Mouse (Mus musculus): ENCODE data around the gene Olfr1216. TPM values are rescaled to one million over a fixed set of nuclear protein-coding genes. Genes with fewer than 3 reads are reported as not detected.
"Not testable (repeated sequence)": the region's sequence is repeated elsewhere in the genome, so short reads cannot be mapped to it uniquely, and the experiment has no call there.

Olfr1216 gene
- polyA plus RNA-seq (2015; fragmentation: Nextera tagmentation; extraction: Ambion mirVana) = not detected in 2 replicates

DNA sequence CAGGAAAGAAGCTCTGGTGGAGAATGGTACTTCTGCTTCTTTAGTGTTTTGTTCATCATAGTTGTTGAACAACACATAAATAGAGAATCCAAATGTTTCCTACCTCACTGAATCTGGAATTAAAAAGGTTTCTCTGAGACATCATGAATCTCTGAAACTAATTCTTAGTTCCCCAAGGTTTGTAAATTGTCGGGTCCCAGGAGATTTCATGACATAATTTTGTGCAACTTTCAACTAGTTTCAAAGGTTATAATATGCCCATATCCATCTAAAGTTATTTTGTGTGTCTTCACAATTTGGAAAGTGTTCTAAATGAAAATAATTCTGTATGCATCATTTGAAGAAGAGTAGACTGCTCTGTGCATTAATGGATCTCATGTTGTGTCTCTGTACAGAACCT lies at the start of gene Olfr1216:
Gene Olfr1216, minus strand, starts transcription at position 101 of the 400 bp plus-strand sequence.
- no peak for TF ChIP-seq EP300 (IDR thresholded peaks at IDR 0.05; ENCODE audit: low read depth)
- no peak for TF ChIP-seq CTCF (IDR thresholded peaks at IDR 0.05; ENCODE audit: low read depth)
- H3K4me3 ChIP-seq (ENCODE audit: low read depth, low read length) = no peak within 1 kb of the TSS
- H3K36me3 ChIP-seq (replicated peaks; ENCODE audit: insufficient read depth, low read length) = no peaks in the 10 kb centered on the region
- no peak within 1 kb of the TSS for H3K4me2 ChIP-seq (ENCODE audit: low read depth, low read length)
- no peak for DNase-seq
- WGBS (ENCODE audit: insufficient replicate concordance) = 68% methylated on average over 1 of the region's 1 CpGs
- H3K9ac ChIP-seq (replicated peaks) = no peak within 1 kb of the TSS
- H3K27ac ChIP-seq (ENCODE audit: low read depth) = no peak within 1 kb of the TSS
- no peaks in the 10 kb centered on the region for H3K4me1 ChIP-seq (ENCODE audit: insufficient read depth)
- ATAC-seq = no peak
- no peaks in the 10 kb centered on the region for H3K9me3 ChIP-seq (ENCODE audit: low read length)
- H3K27me3 ChIP-seq (ENCODE audit: insufficient read depth, low read length) = no peaks in the 10 kb centered on the region

DNA sequence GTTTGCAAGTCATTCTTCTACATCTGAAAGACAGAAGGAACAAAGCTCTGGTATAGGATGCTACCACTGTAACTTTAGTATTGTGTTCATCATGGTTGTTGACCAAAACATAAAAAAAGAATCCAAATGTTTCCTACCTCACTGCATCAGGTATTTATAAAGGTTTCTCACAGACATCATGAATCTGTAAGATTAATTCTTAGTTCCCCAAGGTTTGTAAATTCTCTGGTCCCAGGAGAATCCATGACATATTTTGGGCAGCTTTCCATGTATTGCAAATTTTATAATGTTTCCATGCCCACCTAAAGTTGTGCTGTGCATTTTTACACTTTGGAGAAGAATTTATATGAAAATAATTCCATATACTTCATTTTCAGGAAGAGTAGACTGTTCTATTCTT lies 42.9 kb upstream of the Olfr1216 start, which contains the start of gene Olfr1218:
Gene Olfr1218, minus strand, starts transcription at position 101 of the 400 bp plus-strand sequence.
- TF ChIP-seq CTCF (IDR thresholded peaks at IDR 0.05; ENCODE audit: low read depth) = no peak
- H3K4me3 ChIP-seq (ENCODE audit: low read depth, low read length) = no peak within 1 kb of the TSS
- ATAC-seq (no peak), DNase-seq (no peak)
- H3K36me3 ChIP-seq (replicated peaks; ENCODE audit: insufficient read depth, low read length) = no peaks in the 10 kb centered on the region
- H3K27me3 ChIP-seq (ENCODE audit: insufficient read depth, low read length) = no peaks in the 10 kb centered on the region
- no peaks in the 10 kb centered on the region for H3K4me1 ChIP-seq (ENCODE audit: insufficient read depth)
- H3K27ac ChIP-seq (ENCODE audit: low read depth) = no peak within 1 kb of the TSS
- H3K4me2 ChIP-seq (ENCODE audit: low read depth, low read length) = no peak within 1 kb of the TSS
- no peaks in the 10 kb centered on the region for H3K9me3 ChIP-seq (ENCODE audit: low read length)
- H3K9ac ChIP-seq (replicated peaks) = no peak within 1 kb of the TSS

DNA sequence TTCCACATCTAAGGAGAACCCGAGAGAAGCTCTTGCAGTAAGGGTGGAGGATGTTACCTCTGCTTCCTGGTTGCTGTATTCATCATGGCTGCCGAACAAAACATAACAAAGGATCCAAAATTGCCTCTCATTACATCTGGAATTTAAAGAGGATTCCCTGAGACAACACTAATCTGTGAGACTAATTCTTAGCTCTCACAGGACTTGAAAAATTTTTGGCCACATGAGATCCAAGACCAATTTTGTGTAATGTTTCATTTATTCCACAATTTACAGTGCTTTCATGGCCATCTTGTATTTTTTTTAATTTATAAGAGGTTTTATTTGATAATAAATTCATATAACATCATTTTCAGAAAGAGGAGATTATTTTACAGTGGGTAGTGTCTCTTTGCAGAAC lies 13.8 kb upstream of the Olfr1216 start, which contains the start of gene Olfr1217:
Gene Olfr1217, minus strand, starts transcription at position 101 of the 400 bp plus-strand sequence.
- Histone ChIP-seq H3K4me3 (ENCODE audit: low read depth, low read length) (no peak within 1 kb of the TSS), H3K27me3 (ENCODE audit: insufficient read depth, low read length) (no peaks in the 10 kb centered on the region), H3K4me2 (ENCODE audit: low read depth, low read length) (no peak within 1 kb of the TSS), H3K4me1 (ENCODE audit: insufficient read depth) (no peaks in the 10 kb centered on the region), H3K36me3 (replicated peaks; ENCODE audit: insufficient read depth, low read length) (no peaks in the 10 kb centered on the region), H3K9me3 (ENCODE audit: low read length) (no peaks in the 10 kb centered on the region), H3K27ac (ENCODE audit: low read depth) (no peak within 1 kb of the TSS), H3K9ac (replicated peaks) (no peak within 1 kb of the TSS)
- DNase-seq = no peak
- TF ChIP-seq CTCF (IDR thresholded peaks at IDR 0.05; ENCODE audit: low read depth) (no peak), EP300 (IDR thresholded peaks at IDR 0.05; ENCODE audit: low read depth) (no peak)
- 58% methylated on average over 2 of the region's 2 CpGs for WGBS (ENCODE audit: insufficient replicate concordance)
- no peak for ATAC-seq

DNA sequence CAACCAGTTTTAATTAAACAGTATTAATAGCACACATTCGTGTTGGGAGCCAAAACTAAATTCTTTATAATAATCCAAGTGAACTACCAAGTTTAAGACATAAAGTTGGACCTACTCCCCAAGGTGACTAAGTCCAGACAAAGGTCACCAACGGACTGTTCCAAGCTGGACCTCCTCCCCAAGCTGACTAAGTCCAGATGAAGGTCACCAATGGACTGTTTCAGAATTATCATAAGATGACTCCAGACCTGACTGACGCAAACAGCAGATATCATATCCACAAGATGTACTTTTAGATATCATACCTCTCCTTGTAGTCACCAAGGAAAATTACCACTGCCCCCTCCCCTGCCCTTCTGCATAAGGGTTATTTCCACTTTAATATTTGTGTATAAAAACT lies 3.3 kb upstream of the Olfr1216 start:
- 59% methylated on average over 3 of the region's 3 CpGs for WGBS (ENCODE audit: insufficient replicate concordance)
- H3K4me3 ChIP-seq (ENCODE audit: low read depth, low read length); DNase-seq; H3K36me3 ChIP-seq (replicated peaks; ENCODE audit: insufficient read depth, low read length); H3K4me2 ChIP-seq (ENCODE audit: low read depth, low read length); H3K9ac ChIP-seq (replicated peaks); ATAC-seq; H3K4me1 ChIP-seq (ENCODE audit: insufficient read depth); H3K9me3 ChIP-seq (ENCODE audit: low read length); H3K27ac ChIP-seq (ENCODE audit: low read depth); H3K27me3 ChIP-seq (ENCODE audit: insufficient read depth, low read length): not testable (repeated sequence)

DNA sequence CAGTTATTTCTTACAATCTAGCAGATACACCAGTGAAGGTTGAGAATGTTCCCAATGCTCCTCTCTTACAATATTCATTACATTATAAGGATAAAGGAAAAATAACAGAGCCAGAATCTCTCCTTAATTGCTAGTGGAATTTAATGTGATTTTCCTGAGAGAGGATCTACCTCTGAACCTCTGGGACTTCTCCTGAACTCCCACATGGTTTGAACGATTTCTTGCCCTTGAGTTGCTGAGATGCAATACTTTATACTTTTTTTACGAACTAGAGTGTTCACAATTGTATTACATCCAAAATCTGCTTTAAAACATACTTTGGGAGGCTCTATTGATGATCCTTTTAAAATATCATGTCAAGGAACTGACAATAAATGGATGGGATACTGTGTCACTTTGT lies 11.3 kb downstream of the Olfr1216 start, which contains the start of gene Olfr1215:
Gene Olfr1215, minus strand, starts transcription at position 101 of the 400 bp plus-strand sequence.
- no peak for DNase-seq
- H3K36me3 ChIP-seq (replicated peaks; ENCODE audit: insufficient read depth, low read length) = no peaks in the 10 kb centered on the region
- no peak within 1 kb of the TSS for H3K4me3 ChIP-seq (ENCODE audit: low read depth, low read length)
- no peaks in the 10 kb centered on the region for H3K4me1 ChIP-seq (ENCODE audit: insufficient read depth)
- WGBS (ENCODE audit: insufficient replicate concordance) = 54% methylated on average over 2 of the region's 2 CpGs
- H3K27me3 ChIP-seq (ENCODE audit: insufficient read depth, low read length) = no peaks in the 10 kb centered on the region
- H3K9ac ChIP-seq (replicated peaks) = no peak within 1 kb of the TSS
- H3K4me2 ChIP-seq (ENCODE audit: low read depth, low read length) = no peak within 1 kb of the TSS
- no peak for ATAC-seq
- TF ChIP-seq CTCF (IDR thresholded peaks at IDR 0.05; ENCODE audit: low read depth) (no peak), EP300 (IDR thresholded peaks at IDR 0.05; ENCODE audit: low read depth) (no peak)
- H3K27ac ChIP-seq (ENCODE audit: low read depth) = no peak within 1 kb of the TSS
- no peaks in the 10 kb centered on the region for H3K9me3 ChIP-seq (ENCODE audit: low read length)

DNA sequence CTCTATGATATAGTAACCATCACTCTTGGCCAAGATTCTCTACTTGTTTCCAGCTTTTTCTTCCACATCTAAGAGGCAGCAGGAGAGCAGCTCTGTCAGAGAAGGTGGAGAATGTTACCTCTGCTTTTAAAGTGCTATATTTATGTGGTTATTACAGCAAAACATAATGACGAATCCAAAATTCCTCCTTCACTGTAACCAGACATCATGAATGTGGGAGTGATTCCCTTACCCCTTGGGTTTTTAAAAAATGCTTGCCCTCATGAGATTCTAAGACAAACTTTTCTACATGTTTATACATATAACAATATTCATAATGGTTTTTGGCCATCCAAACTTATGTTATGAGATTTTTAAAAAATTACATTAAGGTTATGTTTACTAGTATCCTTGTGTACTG lies 25.6 kb downstream of the Olfr1216 start, which contains the start of gene Olfr1214:
Gene Olfr1214, minus strand, starts transcription at position 101 of the 400 bp plus-strand sequence.
- Histone ChIP-seq H3K4me1 (ENCODE audit: insufficient read depth) (no peaks in the 10 kb centered on the region), H3K36me3 (replicated peaks; ENCODE audit: insufficient read depth, low read length) (no peaks in the 10 kb centered on the region), H3K27ac (ENCODE audit: low read depth) (no peak within 1 kb of the TSS), H3K9me3 (ENCODE audit: low read length) (no peaks in the 10 kb centered on the region), H3K9ac (replicated peaks) (no peak within 1 kb of the TSS), H3K27me3 (ENCODE audit: insufficient read depth, low read length) (no peaks in the 10 kb centered on the region), H3K4me3 (ENCODE audit: low read depth, low read length) (no peak within 1 kb of the TSS), H3K4me2 (ENCODE audit: low read depth, low read length) (no peak within 1 kb of the TSS)
- DNase-seq (no peak), ATAC-seq (no peak)
- TF ChIP-seq CTCF (IDR thresholded peaks at IDR 0.05; ENCODE audit: low read depth) = no peak
- TF ChIP-seq EP300 (IDR thresholded peaks at IDR 0.05; ENCODE audit: low read depth) = no peak
- 69% methylated on average over 1 of the region's 1 CpGs for WGBS (ENCODE audit: insufficient replicate concordance)

DNA sequence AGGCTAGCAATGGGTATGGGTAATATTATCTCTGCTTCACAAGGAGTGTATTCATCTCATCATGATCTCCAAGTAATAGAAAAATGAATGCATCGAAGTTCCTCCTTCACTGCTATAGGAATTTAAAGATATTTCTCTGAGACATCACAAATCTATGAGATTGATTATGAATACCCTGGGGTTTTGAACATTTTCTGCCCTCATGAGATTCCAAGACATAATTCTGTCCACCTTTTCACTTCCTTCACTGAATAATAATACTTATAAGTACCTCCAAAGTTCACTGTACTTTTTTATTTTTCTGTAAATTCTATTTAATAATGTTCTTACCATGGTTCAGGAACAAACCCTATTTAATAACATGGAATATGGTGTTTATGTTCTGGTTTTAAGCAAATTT lies 38.0 kb downstream of the Olfr1216 start, which contains the start of gene Gm13762:
Gene Gm13762, minus strand, starts transcription at position 101 of the 400 bp plus-strand sequence.
- WGBS (ENCODE audit: insufficient replicate concordance) = 67% methylated on average over 1 of the region's 1 CpGs
- DNase-seq (no peak), ATAC-seq (no peak)
- H3K4me3 ChIP-seq (ENCODE audit: low read depth, low read length) = no peak within 1 kb of the TSS
- no peak for TF ChIP-seq CTCF (IDR thresholded peaks at IDR 0.05; ENCODE audit: low read depth)
- TF ChIP-seq EP300 (IDR thresholded peaks at IDR 0.05; ENCODE audit: low read depth) = no peak
- no peaks in the 10 kb centered on the region for H3K27me3 ChIP-seq (ENCODE audit: insufficient read depth, low read length)
- H3K4me2 ChIP-seq (ENCODE audit: low read depth, low read length) = no peak within 1 kb of the TSS
- H3K4me1 ChIP-seq (ENCODE audit: insufficient read depth) = no peaks in the 10 kb centered on the region
- no peaks in the 10 kb centered on the region for H3K36me3 ChIP-seq (replicated peaks; ENCODE audit: insufficient read depth, low read length)
- H3K9ac ChIP-seq (replicated peaks) = no peak within 1 kb of the TSS
- H3K9me3 ChIP-seq (ENCODE audit: low read length) = no peaks in the 10 kb centered on the region
- H3K27ac ChIP-seq (ENCODE audit: low read depth) = no peak within 1 kb of the TSS

Other genes starting within 250 kb of the Olfr1216 start
- gene Olfr1200, start 247.9 kb downstream of the Olfr1216 start, polyA plus RNA-seq (2015; fragmentation: Nextera tagmentation; extraction: Ambion mirVana) = not detected in 2 replicates
- gene Olfr1201, start 225.3 kb downstream of the Olfr1216 start, polyA plus RNA-seq (2015; fragmentation: Nextera tagmentation; extraction: Ambion mirVana) = not detected in 2 replicates
- not detected in 2 replicates for gene Olfr1202, start 203.8 kb downstream of the Olfr1216 start, polyA plus RNA-seq (2015; fragmentation: Nextera tagmentation; extraction: Ambion mirVana)
- gene Olfr1205, start 188.6 kb downstream of the Olfr1216 start, polyA plus RNA-seq (2015; fragmentation: Nextera tagmentation; extraction: Ambion mirVana) = not detected in 2 replicates
- not detected in 2 replicates for gene Olfr1204, start 169.0 kb downstream of the Olfr1216 start, polyA plus RNA-seq (2015; fragmentation: Nextera tagmentation; extraction: Ambion mirVana)
- gene Olfr1206, start 155.1 kb downstream of the Olfr1216 start, polyA plus RNA-seq (2015; fragmentation: Nextera tagmentation; extraction: Ambion mirVana) = not detected in 2 replicates
- not detected in 2 replicates for gene Olfr1208, start 116.0 kb downstream of the Olfr1216 start, polyA plus RNA-seq (2015; fragmentation: Nextera tagmentation; extraction: Ambion mirVana)
- not detected in 2 replicates for gene Olfr1209, start 103.2 kb downstream of the Olfr1216 start, polyA plus RNA-seq (2015; fragmentation: Nextera tagmentation; extraction: Ambion mirVana)
- gene Olfr1211, start 80.2 kb downstream of the Olfr1216 start, polyA plus RNA-seq (2015; fragmentation: Nextera tagmentation; extraction: Ambion mirVana) = not detected in 2 replicates
- gene Olfr1212, start 64.4 kb downstream of the Olfr1216 start, polyA plus RNA-seq (2015; fragmentation: Nextera tagmentation; extraction: Ambion mirVana) = not detected in 2 replicates
- gene Gm13762, start 38.1 kb downstream of the Olfr1216 start, polyA plus RNA-seq (2015; fragmentation: Nextera tagmentation; extraction: Ambion mirVana) = not detected in 2 replicates
- not detected in 2 replicates for gene Olfr1214, start 25.7 kb downstream of the Olfr1216 start, polyA plus RNA-seq (2015; fragmentation: Nextera tagmentation; extraction: Ambion mirVana)
- not detected in 2 replicates for gene Olfr1215, start 11.4 kb downstream of the Olfr1216 start, polyA plus RNA-seq (2015; fragmentation: Nextera tagmentation; extraction: Ambion mirVana)
- not detected in 2 replicates for gene Olfr1217, start 13.7 kb upstream of the Olfr1216 start, polyA plus RNA-seq (2015; fragmentation: Nextera tagmentation; extraction: Ambion mirVana)
- not detected in 2 replicates for gene Olfr1218, start 42.8 kb upstream of the Olfr1216 start, polyA plus RNA-seq (2015; fragmentation: Nextera tagmentation; extraction: Ambion mirVana)
- gene Olfr1219, start 65.2 kb upstream of the Olfr1216 start, polyA plus RNA-seq (2015; fragmentation: Nextera tagmentation; extraction: Ambion mirVana) = not detected in 2 replicates
- not detected in 2 replicates for gene Olfr1220, start 88.5 kb upstream of the Olfr1216 start, polyA plus RNA-seq (2015; fragmentation: Nextera tagmentation; extraction: Ambion mirVana)
- not detected in 2 replicates for gene Olfr1221, start 98.9 kb upstream of the Olfr1216 start, polyA plus RNA-seq (2015; fragmentation: Nextera tagmentation; extraction: Ambion mirVana)
- not detected in 2 replicates for gene Olfr1222, start 114.7 kb upstream of the Olfr1216 start, polyA plus RNA-seq (2015; fragmentation: Nextera tagmentation; extraction: Ambion mirVana)
- not detected in 2 replicates for gene Olfr1223, start 133.2 kb upstream of the Olfr1216 start, polyA plus RNA-seq (2015; fragmentation: Nextera tagmentation; extraction: Ambion mirVana)
- not detected in 2 replicates for gene Olfr1224-ps1, start 145.8 kb upstream of the Olfr1216 start, polyA plus RNA-seq (2015; fragmentation: Nextera tagmentation; extraction: Ambion mirVana)
- gene Olfr1225, start 156.3 kb upstream of the Olfr1216 start, polyA plus RNA-seq (2015; fragmentation: Nextera tagmentation; extraction: Ambion mirVana) = not detected in 2 replicates
- gene Olfr1226, start 181.7 kb upstream of the Olfr1216 start, polyA plus RNA-seq (2015; fragmentation: Nextera tagmentation; extraction: Ambion mirVana) = not detected in 2 replicates
- gene Olfr1228, start 235.7 kb upstream of the Olfr1216 start, polyA plus RNA-seq (2015; fragmentation: Nextera tagmentation; extraction: Ambion mirVana) = not detected in 2 replicates